ENCODE assay signal across 25 mouse cellular contexts in the genomic region with DNA sequence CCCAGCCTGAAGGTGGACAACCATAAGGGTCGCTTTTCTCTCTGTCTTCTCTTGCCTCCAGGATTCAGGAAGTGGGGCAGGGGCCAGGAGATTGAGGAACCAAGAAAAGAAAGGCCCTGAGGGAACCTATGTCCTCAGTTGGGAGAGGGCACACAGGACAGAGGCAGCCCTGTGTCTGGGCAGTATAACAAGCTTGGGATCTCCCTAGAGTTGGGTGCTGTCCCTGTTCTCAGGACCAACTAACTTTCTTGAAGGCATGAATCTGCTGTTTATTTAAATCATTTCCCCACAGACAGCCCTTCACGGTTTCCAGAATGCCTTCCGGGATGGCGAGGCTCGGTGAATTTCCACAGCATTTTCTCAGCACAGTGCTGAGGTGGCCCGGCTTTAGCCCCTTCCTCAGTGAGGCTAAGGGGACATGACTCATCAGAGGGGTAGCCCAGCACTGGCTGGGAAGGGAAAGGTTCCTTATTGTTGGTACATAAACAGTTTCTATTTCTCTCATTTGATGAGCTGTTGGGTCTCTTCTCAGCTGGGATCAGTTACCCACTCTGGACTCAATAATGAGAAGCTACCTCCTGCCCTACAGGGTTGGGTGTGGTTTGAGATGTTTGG. TPM values are rescaled to one million over a fixed set of nuclear protein-coding genes. Genes with fewer than 3 reads are reported as not detected.
A peak's percentile ranks its signal among the peaks of the same experiment; 100 is the strongest.
DNase-seq lines count a peak whose midpoint lies in the region; ATAC-seq lines count a peak whose summit lies in the region.
"Had no signal": no experiment of that assay in that cellular context is flagged by ENCODE, and none has a peak within 500 bp of the region (broad histone marks: within the 10 kb centered on the region; RNA-seq: fewer than 3 reads in every experiment).

No protein-coding gene starts in this region.

- H3K36me3 ChIP-seq in liver, embryonic 11.5 days (ENCODE audit: control insufficient read depth, insufficient read depth, low read length) = no peaks in the 10 kb centered on the region
- H3K36me3 ChIP-seq: embryonic facial prominence, embryonic 10.5 days; G1E; heart, embryonic 13.5 days; hindbrain, embryonic 15.5 days had no signal

- no peaks in the 10 kb centered on the region for H3K27me3 ChIP-seq in liver, embryonic 11.5 days (replicated peaks; ENCODE audit: control insufficient read depth, insufficient read depth, low read length)
- H3K27me3 ChIP-seq: forebrain, embryonic 13.5 days; heart, embryonic 13.5 days; hindbrain, embryonic 15.5 days had no signal

- no peak overlapping the region for H3K27ac ChIP-seq in liver, embryonic 11.5 days (ENCODE audit: low read depth, low read length)
- H3K27ac ChIP-seq: embryonic facial prominence, embryonic 10.5 days; forebrain, embryonic 13.5 days; heart, embryonic 13.5 days; hindbrain, embryonic 15.5 days had no signal

- no peak overlapping the region for H3K4me3 ChIP-seq in liver, embryonic 11.5 days (ENCODE audit: low read depth, low read length)
- H3K4me3 ChIP-seq: embryonic facial prominence, embryonic 10.5 days; forebrain, embryonic 13.5 days; heart, embryonic 13.5 days; hindbrain, embryonic 15.5 days had no signal

- H3K4me1 ChIP-seq in liver, embryonic 11.5 days (replicated peaks; ENCODE audit: control insufficient read depth, insufficient read depth, low read length) = no peaks in the 10 kb centered on the region
- H3K4me1 ChIP-seq: forebrain, embryonic 13.5 days; heart, embryonic 13.5 days; hindbrain, embryonic 15.5 days had no signal

- intact Hi-C loops in left cerebral cortex, postnatal 4 days (cut with DNase I) = no loop called here

- DNase-seq in liver, embryonic 11.5 days (ENCODE audit: low spot score) = peak; percentile 27
- DNase-seq in liver (no peak), A20 (ENCODE audit: low read depth, low spot score) (peak; percentile 28)
- no peak for DNase-seq in cerebellum, postnatal 36 days
- DNase-seq in urinary bladder, adult 18-20 months (ENCODE audit: low spot score in 2 of 2) = no peak
- no peak for DNase-seq in left cerebral cortex, postnatal 4 days
- DNase-seq: adrenal gland, adult 8-10 months; adrenal gland, postnatal 36 days; cerebellum, adult 2 months; cerebellum, postnatal 14 days; forebrain, postnatal 0 days; gastrocnemius, postnatal 14 days; heart, postnatal 36 days had no signal

- no peak overlapping the region for H3K4me2 ChIP-seq in liver, embryonic 11.5 days
- H3K4me2 ChIP-seq: forebrain, embryonic 13.5 days; heart, embryonic 13.5 days; hindbrain, embryonic 15.5 days had no signal

- no peak for ATAC-seq in liver, embryonic 11.5 days (replicated peaks; ENCODE audit: low FRiP score)
- peak; percentile 40 for ATAC-seq in common myeloid progenitor, adult 5-6 weeks (replicated peaks; ENCODE audit: low read depth, poor library complexity, severe bottlenecking)
- peak; percentile 54 for ATAC-seq in megakaryocyte progenitor cell, adult 5-6 weeks (replicated peaks; ENCODE audit: poor library complexity)
- ATAC-seq: forebrain, embryonic 13.5 days; forebrain, postnatal 0 days; inflammation-experienced regulatory T-cells, adult 6 months had no signal

- WGBS in liver, embryonic 11.5 days = 64% methylated on average over 6 of the region's 6 CpGs

- no peak overlapping the region for H3K9ac ChIP-seq in liver, embryonic 11.5 days (ENCODE audit: low read depth, low read length)
- H3K9ac ChIP-seq: forebrain, embryonic 13.5 days; forebrain, postnatal 0 days; heart, embryonic 13.5 days; hindbrain, embryonic 15.5 days had no signal

- no peaks in the 10 kb centered on the region for H3K9me3 ChIP-seq in liver, embryonic 11.5 days (ENCODE audit: control insufficient read depth, low read length)
- H3K9me3 ChIP-seq: embryonic facial prominence, embryonic 10.5 days; forebrain, embryonic 13.5 days; G1E; heart, embryonic 13.5 days; hindbrain, embryonic 15.5 days had no signal

RNA-seq across cellular contexts. Expression of a gene that starts 13.2 kb away (rescaled TPM):
- 8.8 and 10.1 TPM in 2 replicates for polyA plus RNA-seq in liver, embryonic 11.5 days (2014; fragmentation: Nextera tagmentation; extraction: Ambion mirVana)
- 144 and 157 TPM in 2 replicates for total RNA-seq in common myeloid progenitor, adult 5-6 weeks (2017)
- total RNA-seq in megakaryocyte progenitor cell, adult 5-6 weeks (2015) = 76.0 and 76.5 TPM in 2 replicates
- total RNA-seq in megakaryocyte progenitor cell, adult 5-6 weeks (2017) = 83.2 and 90.0 TPM in 2 replicates
- 1 to 10 TPM; 8.5 to 8.9 TPM for total RNA-seq in left cerebral cortex, postnatal 4 days (2021)
- polyA plus RNA-seq: G1E had no signal

RNA-seq across cellular contexts. Expression of a gene that starts 15.7 kb away (rescaled TPM):
- not detected in 2 replicates for polyA plus RNA-seq in liver, embryonic 11.5 days (2014; fragmentation: Nextera tagmentation; extraction: Ambion mirVana)
- not detected in 2 replicates for total RNA-seq in common myeloid progenitor, adult 5-6 weeks (2017)
- total RNA-seq in megakaryocyte progenitor cell, adult 5-6 weeks (2015) = 0.15 and 0.30 TPM in 2 replicates
- total RNA-seq in megakaryocyte progenitor cell, adult 5-6 weeks (2017) = 0.24 TPM in 1 of 2 replicates, not detected in the other
- not detected for total RNA-seq in left cerebral cortex, postnatal 4 days (2021)
- total RNA-seq: adrenal gland, adult 8-10 months; adrenal gland, postnatal 36 days; forebrain, postnatal 0 days; gastrocnemius, postnatal 14 days; heart, adult 8-10 months; heart, postnatal 36 days had no signal
- polyA plus RNA-seq: cerebellum, adult 2 months; forebrain, embryonic 13.5 days; forebrain, postnatal 0 days; G1E; gonadal fat pad, adult 2 months; heart, embryonic 13.5 days; heart, postnatal 0 days; hindbrain, embryonic 11.5 days; hindbrain, embryonic 15.5 days had no signal

RNA-seq across cellular contexts. Expression of a gene that starts 40.2 kb away (rescaled TPM):
- polyA plus RNA-seq in liver, embryonic 11.5 days (2014; fragmentation: Nextera tagmentation; extraction: Ambion mirVana) = 20.1 and 20.7 TPM in 2 replicates
- 0.14 TPM in 1 of 2 replicates, not detected in the other for total RNA-seq in common myeloid progenitor, adult 5-6 weeks (2017)
- total RNA-seq in megakaryocyte progenitor cell, adult 5-6 weeks (2015) = not detected in 2 replicates
- not detected in 2 replicates for total RNA-seq in megakaryocyte progenitor cell, adult 5-6 weeks (2017)
- total RNA-seq in left cerebral cortex, postnatal 4 days (2021) = under 1 TPM; 0.12 to 0.28 TPM
- polyA plus RNA-seq: G1E had no signal

RNA-seq across cellular contexts. Expression of a gene that starts 52.8 kb away (rescaled TPM):
- polyA plus RNA-seq in liver, embryonic 11.5 days (2014; fragmentation: Nextera tagmentation; extraction: Ambion mirVana) = 88.9 and 99.6 TPM in 2 replicates
- total RNA-seq in common myeloid progenitor, adult 5-6 weeks (2017) = 166 and 172 TPM in 2 replicates
- total RNA-seq in megakaryocyte progenitor cell, adult 5-6 weeks (2015) = 69.5 and 79.9 TPM in 2 replicates
- total RNA-seq in megakaryocyte progenitor cell, adult 5-6 weeks (2017) = 134 and 138 TPM in 2 replicates
- total RNA-seq in left cerebral cortex, postnatal 4 days (2021) = 100 to 1,000 TPM; 147 to 164 TPM

Comparison
In these comparisons a context has a peak if more than half of its experiments do, and no peak if none do; other contexts are left out.
1. DNase-seq: peak in liver, embryonic 11.5 days (single experiment) and A20 (single experiment); none in liver (single experiment), cerebellum, postnatal 36 days (0 of 2), urinary bladder, adult 18-20 months (0 of 2) and left cerebral cortex, postnatal 4 days (single experiment).
2. RNA of a gene that starts 13.2 kb away (total RNA-seq): 144 to 157 TPM in common myeloid progenitor, adult 5-6 weeks and 76.0 to 90.0 TPM in megakaryocyte progenitor cell, adult 5-6 weeks; 8.5 to 8.9 TPM in left cerebral cortex, postnatal 4 days; every median in the first group is over 4 times any median in the second.